Mouse (Mus musculus) Patski (cell line): ENCODE data around the gene Wdr82. TPM values are rescaled to one million over a fixed set of nuclear protein-coding genes. Genes with fewer than 3 reads are reported as not detected.
A peak's percentile ranks its signal among the peaks of the same experiment; 100 is the strongest.

ENCODE experiments used
- ATAC-seq: fragments of 100-300 bp; one replicate; pipeline ENCODE4 v1.8.0; 2021
- CTCF ChIA-PET: fragments of 350-600 bp; sonication (Branson Sonifier 250); formaldehyde crosslinking; loops from one replicate; lab custom pipeline; 2022; ENCODE audit warnings: inconsistent platforms; lab: Charles Lee
- POLR2A ChIA-PET: fragments of 350-600 bp; sonication (Branson Sonifier 250); formaldehyde crosslinking; loops from one replicate; lab custom pipeline; 2022; ENCODE audit warnings: antibody characterized with exemption, inconsistent platforms; lab: Charles Lee
- DNase-seq: peaks from one replicate; pipeline ENCODE4 v3.0.0-alpha.2; 2011; ENCODE audit warnings: low read depth, low spot score
- H3K27me3 ChIP-seq: fragments of 371-371 bp; one replicate; pipeline ENCODE4 v1.5.1; 2021
- CTCF ChIP-seq: fragments of 100-300 bp; IDR thresholded peaks from one replicate; pipeline ENCODE4 v1.5.1; 2021
- in situ Hi-C: fragments of 300-500 bp; cut with MboI; formaldehyde crosslinking; loops from 3 replicates; pipeline ENCODE4 v1.11.1; 2018; ENCODE audit warnings: low pct_unique_long_range_greater_than_20kb, mixed read lengths
- polyA plus RNA-seq: library from polyadenylated mRNA; unstranded; gene quantifications from one replicate; pipeline ENCODE4 v1.2.3, GENCODE M21; 2021

Gene Wdr82
- polyA plus RNA-seq, 1 experiment from 2014 or later: 82.0 TPM

DNA sequence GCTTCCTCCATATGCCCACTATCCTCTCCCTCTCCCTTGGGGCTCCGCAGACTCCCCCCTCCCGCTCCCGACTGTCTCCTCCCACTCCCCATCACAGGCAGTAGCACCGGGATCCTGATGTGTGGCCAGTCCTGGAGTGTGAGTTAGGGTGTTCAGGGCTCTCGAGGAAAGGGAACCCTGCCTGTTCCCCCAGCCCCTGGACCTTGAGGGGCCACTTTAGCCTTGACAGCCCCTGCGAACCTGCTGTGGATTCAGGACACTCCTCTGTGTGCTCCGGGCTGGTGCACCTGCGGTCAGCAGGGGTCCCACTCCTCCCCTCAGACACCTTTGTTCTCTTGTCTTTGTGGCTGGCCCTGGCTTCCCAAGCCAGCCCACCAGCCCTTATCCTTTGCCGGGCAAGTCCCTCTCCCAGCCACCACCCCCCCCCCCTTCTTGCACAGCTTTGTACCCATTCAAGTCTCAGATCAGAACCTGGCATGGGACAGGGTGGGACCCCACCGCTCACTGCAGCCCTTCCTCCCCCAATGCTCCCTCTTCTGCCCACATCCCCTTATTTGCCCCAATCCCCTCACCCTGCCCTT, 22.8 kb upstream of the Wdr82 start:
- in situ Hi-C loops: no loop called here
- ATAC-seq (no peak), DNase-seq (no peak)
- peaks cover 27% of the 10 kb centered on the region for H3K27me3 ChIP-seq
- ChIA-PET CTCF (interaction anchor here (2.8 kb wide), 1 partner anchor 35 kb away, joined by 8 read pairs; no protein-coding TSS in a partner anchor), POLR2A (no interaction called here)
- TF ChIP-seq CTCF: no peak

DNA sequence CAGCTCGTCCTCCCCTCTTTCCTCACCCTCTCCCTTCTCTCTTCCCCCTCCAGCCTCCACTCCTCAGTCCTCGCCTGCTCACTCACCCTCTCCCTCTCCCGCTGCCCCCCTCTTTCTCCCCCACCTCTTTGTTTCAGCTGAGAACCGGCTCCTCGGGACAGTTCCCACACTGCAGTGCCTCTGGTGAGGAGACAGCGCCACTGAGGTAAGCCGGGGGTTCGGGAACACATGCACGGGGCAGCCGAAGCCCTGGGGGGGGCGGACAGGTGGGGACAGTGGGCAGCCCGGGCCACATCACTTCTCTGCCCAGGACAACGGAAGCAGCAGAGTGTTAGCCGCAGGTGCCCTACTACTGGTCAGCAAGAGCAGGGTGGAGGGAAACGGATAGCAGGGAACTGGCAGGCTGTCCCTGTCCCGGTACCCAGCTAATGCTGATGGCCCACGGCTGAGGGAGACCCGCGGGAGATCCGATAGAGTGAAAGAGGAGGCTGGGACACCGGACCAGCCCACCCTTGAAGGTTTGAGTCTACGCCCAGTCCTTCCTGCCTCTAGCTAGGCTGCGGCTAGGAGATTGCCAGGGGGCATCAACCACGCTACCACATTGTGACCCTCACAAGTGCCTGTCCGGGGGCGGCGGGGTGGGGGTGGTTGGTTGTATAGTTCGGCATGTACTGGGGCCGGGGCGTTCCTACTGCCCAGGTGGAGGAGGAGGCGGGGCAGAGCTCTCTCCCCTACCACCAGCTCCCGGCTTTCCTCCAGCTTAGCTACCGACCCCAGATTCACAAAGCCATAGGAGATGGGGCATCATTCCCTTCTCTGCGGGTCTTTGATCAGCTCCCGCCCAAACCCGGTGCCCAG, 22.0 kb upstream of the Wdr82 start:
- POLR2A ChIA-PET: no interaction called here
- CTCF ChIA-PET: interaction anchor here (2.8 kb wide), 1 partner anchor 36 kb away, joined by 8 read pairs; no protein-coding TSS in a partner anchor
- ATAC-seq: no peak
- DNase-seq: no peak
- in situ Hi-C loops: no loop called here
- TF ChIP-seq CTCF: no peak
- peaks cover 27% of the 10 kb centered on the region for H3K27me3 ChIP-seq

DNA sequence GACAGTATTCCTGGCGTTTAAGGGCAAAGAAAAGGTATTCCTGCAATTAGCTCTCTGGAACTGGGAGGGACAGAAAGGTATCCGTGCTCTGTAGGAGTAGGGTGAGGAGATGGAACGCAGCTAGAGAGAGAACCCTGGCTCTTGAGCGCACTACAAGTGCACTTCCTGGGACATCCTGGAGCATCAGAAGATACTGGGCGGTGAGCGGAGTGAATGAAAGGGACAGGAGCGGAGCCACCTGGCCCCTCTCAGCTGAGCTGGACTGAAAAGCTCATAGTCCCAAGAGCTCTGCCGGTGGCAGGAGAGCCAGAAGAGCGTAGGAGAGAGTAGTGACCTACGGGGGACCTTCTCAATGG, 21.4 kb upstream of the Wdr82 start:
- ATAC-seq (no peak), DNase-seq (no peak)
- ChIA-PET POLR2A (interaction anchor here (0.6 kb wide), 1 partner anchor 68 kb away, joined by 3 read pairs; no protein-coding TSS in a partner anchor), CTCF (interaction anchor here (2.8 kb wide), 1 partner anchor 36 kb away, joined by 8 read pairs; no protein-coding TSS in a partner anchor)
- peaks cover 27% of the 10 kb centered on the region for H3K27me3 ChIP-seq
- in situ Hi-C loops: no loop called here
- no peak for TF ChIP-seq CTCF

GRCm38 (mm10) chr9:106154106-106154505, 16.6 kb upstream of the Wdr82 start:
- POLR2A ChIA-PET: no interaction called here
- DNase-seq (peak; percentile 61), ATAC-seq (peak; percentile 94)
- CTCF ChIA-PET: no interaction called here
- H3K27me3 ChIP-seq: peaks cover 8% of the 10 kb centered on the region
- no peak for TF ChIP-seq CTCF
- in situ Hi-C loops: no loop called here

GRCm38 (mm10) chr9:106156419-106156818, 14.3 kb upstream of the Wdr82 start:
- no peaks in the 10 kb centered on the region for H3K27me3 ChIP-seq
- CTCF ChIA-PET: interaction anchor here (1.1 to 2.5 kb wide), 4 partner anchors 13 to 43 kb away, joined by 3 to 8 read pairs (median 6); no protein-coding TSS in a partner anchor
- in situ Hi-C loops: no loop called here
- ATAC-seq: peak; percentile 53
- no peak for DNase-seq
- POLR2A ChIA-PET: no interaction called here
- no peak for TF ChIP-seq CTCF

- no peak for DNase-seq
- no peak for TF ChIP-seq CTCF
- CTCF ChIA-PET: interaction anchor here (1.1 to 2.5 kb wide), 4 partner anchors 12 to 47 kb away, joined by 3 to 8 read pairs (median 4); no protein-coding TSS in a partner anchor
- H3K27me3 ChIP-seq: no peaks in the 10 kb centered on the region
- in situ Hi-C loops: no loop called here
- POLR2A ChIA-PET: no interaction called here
- ATAC-seq: no peak
Measured at GRCm38 (mm10) chr9:106156921-106157622, 13.7 kb upstream of the Wdr82 start.

DNA sequence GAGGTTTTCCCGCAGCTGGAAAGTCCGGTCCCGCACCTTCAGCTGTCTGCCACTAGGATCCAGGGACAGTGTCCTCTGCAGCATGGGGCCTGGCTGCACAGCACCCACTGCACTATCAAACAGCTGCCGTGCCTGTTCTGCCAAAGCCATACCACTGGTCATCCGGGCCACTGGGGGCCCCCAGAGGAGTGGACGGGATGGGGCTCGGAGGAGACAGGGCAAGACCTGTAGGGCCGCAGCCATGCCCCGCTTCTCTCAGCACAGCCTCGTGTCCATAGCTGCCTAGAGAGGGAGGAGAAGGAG, 13.2 kb upstream of the Wdr82 start:
- CTCF ChIA-PET: interaction anchor here (1.1 to 2.5 kb wide), 3 partner anchors 14 to 47 kb away, joined by 3 to 8 read pairs (median 4); no protein-coding TSS in a partner anchor
- ATAC-seq: no peak
- H3K27me3 ChIP-seq: no peaks in the 10 kb centered on the region
- no peak for DNase-seq
- TF ChIP-seq CTCF: no peak
- POLR2A ChIA-PET: interaction anchor here (4.7 kb wide), 1 partner anchor 14 kb away, joined by 30 read pairs; the partner anchor contains the start of gene Wdr82
- in situ Hi-C loops: no loop called here

- TF ChIP-seq CTCF: no peak
- DNase-seq (no peak), ATAC-seq (no peak)
- ChIA-PET POLR2A (interaction anchor here (4.7 kb wide), 1 partner anchor 13 kb away, joined by 30 read pairs; the partner anchor contains the start of gene Wdr82), CTCF (interaction anchor here (1.0 to 2.5 kb wide), 3 partner anchors 11 to 45 kb away, joined by 4 to 8 read pairs (median 5); no protein-coding TSS in a partner anchor)
- no peaks in the 10 kb centered on the region for H3K27me3 ChIP-seq
- in situ Hi-C loops: no loop called here
Measured at GRCm38 (mm10) chr9:106158037-106158491, 12.7 kb upstream of the Wdr82 start, which contains the start of gene Glyctk. Gene Glyctk, minus strand, starts transcription at chr9:106158138.

DNA sequence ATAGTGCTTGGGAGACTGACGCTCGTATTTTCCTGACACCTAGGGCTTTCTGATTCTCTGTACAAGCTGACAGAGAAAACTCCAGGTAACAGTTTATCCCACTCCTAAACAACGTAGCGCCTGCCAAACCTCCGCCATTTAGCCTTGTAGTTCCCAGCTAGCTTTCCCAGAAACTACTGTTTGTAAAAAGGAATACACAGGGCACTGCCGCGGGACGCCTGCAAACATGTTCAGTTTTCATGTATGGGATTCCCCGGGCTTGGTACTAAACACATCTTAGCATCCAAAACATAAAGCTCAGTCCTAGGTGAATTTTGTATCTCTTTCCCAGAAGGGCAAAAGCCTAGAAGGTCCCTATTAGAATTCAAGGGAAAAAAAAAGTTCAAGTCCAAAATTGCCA, 11.5 kb upstream of the Wdr82 start:
- in situ Hi-C loops: no loop called here
- TF ChIP-seq CTCF: no peak
- ATAC-seq (no peak), DNase-seq (no peak)
- CTCF ChIA-PET: interaction anchor here (0.8 to 1.8 kb wide), 6 partner anchors 8 to 122 kb away, joined by 3 to 5 read pairs (median 4); partner anchors contain the start of gene Poc1a
- no peaks in the 10 kb centered on the region for H3K27me3 ChIP-seq
- POLR2A ChIA-PET: interaction anchor here (0.7 to 4.7 kb wide), 2 partner anchors 12 to 22 kb away, joined by 3 to 30 read pairs; partner anchors contain the start of gene Wdr82
